Mouse (Mus musculus): ENCODE data around the gene Mrgpra2a.
"Not testable (repeated sequence)": the region's sequence is repeated elsewhere in the genome, so short reads cannot be mapped to it uniquely, and the experiment has no call there.

Mrgpra2a gene

GRCm38 (mm10) chr7:47452015-47452414 lies at the start of gene Mrgpra2a:
Gene Mrgpra2a, minus strand, starts transcription at chr7:47452139.
- not testable (repeated sequence) for DNase-seq (ENCODE audit: low spot score in 2 of 2)

- not testable (repeated sequence) for DNase-seq (ENCODE audit: low spot score in 2 of 2)
Observed at GRCm38 (mm10) chr7:47491266-47491665, 39.3 kb upstream of the Mrgpra2a start.

- DNase-seq (ENCODE audit: low spot score in 2 of 2), result not testable (repeated sequence)
Observed at GRCm38 (mm10) chr7:47489438-47489837, 37.5 kb upstream of the Mrgpra2a start.

GRCm38 (mm10) chr7:47483181-47483580 lies 31.2 kb upstream of the Mrgpra2a start:
- not testable (repeated sequence) for DNase-seq (ENCODE audit: low spot score in 2 of 2)

DNA sequence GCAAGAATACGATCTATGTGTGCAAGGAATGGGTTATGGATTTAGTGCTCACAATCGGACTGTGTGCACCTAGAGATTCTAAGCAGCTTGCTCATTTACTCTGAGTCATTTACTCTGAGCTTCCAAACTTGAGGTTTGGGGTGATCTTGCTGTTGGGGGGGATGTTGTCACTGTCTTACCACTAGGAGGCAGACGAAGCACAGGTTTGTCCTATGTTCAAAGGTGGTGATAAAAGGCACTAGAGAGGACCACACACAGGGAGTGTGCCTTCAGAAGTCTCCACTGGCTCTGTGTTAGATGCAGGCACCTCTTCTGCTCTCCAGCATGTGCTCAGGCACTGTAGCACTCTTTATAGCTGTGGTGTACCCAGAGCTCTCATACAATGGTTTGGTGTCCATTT lies 22.0 kb upstream of the Mrgpra2a start:
- not testable (repeated sequence) for DNase-seq (ENCODE audit: low spot score in 2 of 2)

DNA sequence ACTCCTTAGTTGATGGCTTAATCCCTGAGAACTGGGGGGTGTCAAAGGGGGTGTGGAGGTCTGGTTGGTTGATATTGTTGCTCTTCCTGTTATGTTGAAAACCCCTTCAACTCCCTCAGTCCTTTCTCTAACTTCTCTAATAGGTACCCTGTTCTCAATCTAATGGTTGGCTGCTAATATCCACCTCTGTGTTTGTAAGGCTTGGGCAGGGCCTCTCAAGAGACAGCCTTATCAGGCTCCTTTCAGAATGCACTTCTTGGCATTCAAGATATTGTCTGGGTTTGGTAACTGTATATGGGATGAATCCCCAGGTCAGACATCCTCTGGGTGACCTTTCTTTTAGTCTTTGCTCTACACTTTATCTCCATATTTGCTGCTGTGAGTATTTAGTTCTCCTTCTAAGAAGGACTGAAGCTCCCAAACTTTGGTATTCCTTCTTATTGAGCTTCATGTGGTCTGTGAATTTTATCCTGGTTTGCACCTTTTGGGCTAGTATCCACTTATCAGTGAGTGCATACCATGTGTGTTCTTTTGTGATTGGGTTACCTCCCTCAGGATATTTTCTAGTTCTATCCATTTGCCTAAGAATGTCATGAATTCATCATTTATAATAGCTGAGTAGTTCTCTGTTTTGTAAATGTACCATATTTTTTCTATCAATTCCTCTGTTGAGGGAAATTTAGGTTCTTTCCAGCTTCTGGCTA lies 13.5 kb upstream of the Mrgpra2a start:
- not testable (repeated sequence) for DNase-seq (ENCODE audit: low spot score in 2 of 2)

DNA sequence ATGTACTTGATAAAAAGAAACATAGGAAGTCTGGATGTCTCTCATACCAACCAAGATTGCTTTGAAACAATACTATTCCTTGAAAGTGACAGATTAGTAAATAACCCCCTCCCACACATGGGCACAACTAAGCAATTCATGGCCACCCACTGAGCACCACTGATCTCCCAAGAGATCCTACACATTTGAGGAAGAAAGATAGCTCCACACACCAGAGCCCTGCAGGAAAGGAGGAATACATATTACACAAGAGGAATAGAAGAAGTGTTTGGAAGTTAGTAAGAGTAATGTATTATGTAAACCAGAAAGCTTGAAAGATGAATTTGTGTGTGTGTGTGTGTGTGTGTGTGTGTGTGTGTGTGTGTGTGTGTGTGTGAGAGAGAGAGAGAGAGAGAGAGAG lies 6.2 kb downstream of the Mrgpra2a start:
- not testable (repeated sequence) for DNase-seq (ENCODE audit: low spot score in 2 of 2)

DNA sequence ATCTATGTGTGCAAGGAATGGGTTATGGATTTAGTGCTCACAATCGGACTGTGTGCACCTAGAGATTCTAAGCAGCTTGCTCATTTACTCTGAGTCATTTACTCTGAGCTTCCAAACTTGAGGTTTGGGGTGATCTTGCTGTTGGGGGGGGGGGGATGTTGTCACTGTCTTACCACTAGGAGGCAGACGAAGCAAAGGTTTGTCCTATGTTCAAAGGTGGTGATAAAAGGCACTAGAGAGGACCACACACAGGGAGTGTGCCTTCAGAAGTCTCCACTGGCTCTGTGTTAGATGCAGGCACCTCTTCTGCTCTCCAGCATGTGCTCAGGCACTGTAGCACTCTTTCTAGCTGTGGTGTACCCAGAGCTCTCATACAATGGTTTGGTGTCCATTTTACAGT lies 15.5 kb downstream of the Mrgpra2a start:
- not testable (repeated sequence) for DNase-seq (ENCODE audit: low spot score in 2 of 2)

- not testable (repeated sequence) for DNase-seq (ENCODE audit: low spot score in 2 of 2)
Observed at GRCm38 (mm10) chr7:47427815-47428508, 24.0 kb downstream of the Mrgpra2a start.

- DNase-seq (ENCODE audit: low spot score in 2 of 2), result no peak
Observed at GRCm38 (mm10) chr7:47410602-47411001, 41.3 kb downstream of the Mrgpra2a start.

DNA sequence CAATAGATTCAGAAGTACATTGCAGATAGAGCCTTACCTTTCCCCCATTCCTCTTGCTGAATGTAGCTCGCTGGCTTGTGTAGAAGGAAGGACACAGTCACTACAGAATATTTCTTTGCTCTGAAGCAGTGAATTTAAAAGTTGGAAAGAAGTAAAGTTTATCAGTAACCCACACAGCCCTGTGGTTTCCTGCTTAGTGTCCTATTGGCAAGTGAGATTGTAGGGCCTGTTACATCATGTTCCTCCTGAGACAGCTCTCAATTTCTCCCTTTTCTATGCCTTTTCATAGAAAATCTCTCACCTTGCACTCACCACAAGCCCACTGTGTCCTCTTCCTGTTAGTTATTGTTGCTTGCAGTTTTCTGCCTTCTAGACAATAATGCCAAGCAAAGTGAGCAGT lies 42.4 kb downstream of the Mrgpra2a start:
- no peak for DNase-seq (ENCODE audit: low spot score in 2 of 2)

DNA sequence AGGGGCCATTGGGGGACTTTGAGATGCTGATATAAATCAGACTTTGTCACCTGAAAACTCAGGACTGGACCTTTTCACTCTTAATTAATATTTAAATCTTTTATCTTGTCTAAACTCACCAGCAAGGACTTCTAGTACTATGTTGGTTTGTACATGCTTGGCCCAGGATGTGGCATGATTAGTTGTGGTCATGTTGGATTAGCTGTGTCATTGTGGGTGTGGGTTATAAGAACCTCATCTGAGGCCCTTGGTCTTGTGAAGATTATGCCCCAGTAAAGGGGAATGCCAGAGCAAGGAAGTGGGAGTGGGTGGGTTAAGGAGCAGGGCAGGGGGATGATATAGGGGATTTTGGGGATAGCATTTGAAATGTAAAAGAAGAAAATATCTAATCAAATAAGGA lies 50.8 kb downstream of the Mrgpra2a start:
- DNase-seq (ENCODE audit: low spot score in 2 of 2), result no peak

All from frontal cortex, postnatal 10 days (tissue).